Mouse (Mus musculus) forebrain, embryonic 16.5 days (tissue): ENCODE results near the gene Usp25. TPM values are rescaled to one million over a fixed set of nuclear protein-coding genes. Genes with fewer than 3 reads are reported as not detected.

Experiments used
- ATAC-seq: fragments of 200-750 bp; cut with Nextera tagmentation; 2 replicates; pipeline ENCODE4 v1.8.0; 2017; ENCODE audit warnings: mild to moderate bottlenecking, moderate library complexity
- H3K27ac ChIP-seq: fragments of 300-500 bp; sonication (generic); 2 replicates; pipeline ENCODE4 v1.5.1; 2014; ENCODE audit warnings: low read length, control low read depth
- H3K27me3 ChIP-seq: fragments of 300-500 bp; sonication (generic); replicated peaks from 2 replicates; pipeline ENCODE4 v1.6.1; 2014; ENCODE audit warnings: low read length; ENCODE audit not compliant: control insufficient read depth, insufficient read depth
- H3K36me3 ChIP-seq: fragments of 300-500 bp; sonication (generic); 2 replicates; pipeline ENCODE4 v1.6.1; 2014; ENCODE audit not compliant: control insufficient read depth, insufficient read depth
- H3K4me1 ChIP-seq: fragments of 300-500 bp; sonication (generic); replicated peaks from 2 replicates; pipeline ENCODE4 v1.6.1; 2014; ENCODE audit warnings: low read length; ENCODE audit not compliant: control insufficient read depth, insufficient read depth
- H3K4me2 ChIP-seq: fragments of 300-500 bp; sonication (generic); 2 replicates; pipeline ENCODE4 v1.6.1; 2014; ENCODE audit warnings: mild to moderate bottlenecking, low read length, control low read depth
- H3K4me3 ChIP-seq: fragments of 300-500 bp; sonication (generic); replicated peaks from 2 replicates; pipeline ENCODE4 v1.5.1; 2014; ENCODE audit warnings: mild to moderate bottlenecking, low read length, control low read depth
- H3K9ac ChIP-seq: fragments of 300-500 bp; sonication (generic); replicated peaks from 2 replicates; pipeline ENCODE4 v1.6.1; 2014; ENCODE audit warnings: low read depth, low read length, control low read depth
- H3K9me3 ChIP-seq: fragments of 300-500 bp; sonication (generic); 2 replicates; pipeline ENCODE4 v1.6.1; 2016; ENCODE audit warnings: low read length; ENCODE audit not compliant: control insufficient read depth
- WGBS: fragments of 180-500 bp; shearing (Covaris S2); extraction: QIAGEN DNeasy Blood & Tissue Kit; methylation state at CpG from one replicate; pipeline ENCODE4 v1.1.7; 2014; 5-methylcytosine and 5-hydroxymethylcytosine counted together
- polyA plus RNA-seq: library from polyadenylated mRNA; unstranded; fragments of >200 nt; fragmentation: Nextera tagmentation; extraction: Ambion mirVana; gene quantifications from 2 replicates; pipeline ENCODE4 v1.2.1, GENCODE M21; 2015

Usp25 gene
- polyA plus RNA-seq, 1 experiment from 2014 or later, result 10.9 TPM

GRCm38 (mm10) chr16:77150884-77151283 is 137.4 kb downstream of the Usp25 start:
- Histone ChIP-seq H3K27ac (no peak overlapping the region), H3K9me3 (no peaks in the 10 kb centered on the region), H3K4me3 (no peak overlapping the region), H3K4me2 (no peak overlapping the region), H3K9ac (no peak overlapping the region), H3K27me3 (no peaks in the 10 kb centered on the region), H3K4me1 (no peaks in the 10 kb centered on the region), H3K36me3 (no peaks in the 10 kb centered on the region)
- ATAC-seq, result no peak
- 83% methylated on average over 4 of the region's 4 CpGs for WGBS

GRCm38 (mm10) chr16:77152288-77152687 is 138.8 kb downstream of the Usp25 start:
- H3K27me3 ChIP-seq, result no peaks in the 10 kb centered on the region
- no peaks in the 10 kb centered on the region for H3K9me3 ChIP-seq
- WGBS, result 92% methylated on average over 1 of the region's 1 CpGs
- no peak overlapping the region for H3K9ac ChIP-seq
- no peaks in the 10 kb centered on the region for H3K36me3 ChIP-seq
- no peaks in the 10 kb centered on the region for H3K4me1 ChIP-seq
- H3K27ac ChIP-seq, result no peak overlapping the region
- H3K4me3 ChIP-seq, result no peak overlapping the region
- ATAC-seq, result no peak
- no peak overlapping the region for H3K4me2 ChIP-seq

- Histone ChIP-seq H3K9ac (no peak overlapping the region), H3K4me2 (no peak overlapping the region), H3K9me3 (no peaks in the 10 kb centered on the region), H3K27ac (no peak overlapping the region), H3K27me3 (no peaks in the 10 kb centered on the region), H3K4me3 (no peak overlapping the region), H3K4me1 (no peaks in the 10 kb centered on the region), H3K36me3 (no peaks in the 10 kb centered on the region)
- 75% methylated on average over 1 of the region's 1 CpGs for WGBS
- no peak for ATAC-seq
Observed at GRCm38 (mm10) chr16:77153216-77153715, 139.8 kb downstream of the Usp25 start.

- Histone ChIP-seq H3K27ac (no peak overlapping the region), H3K36me3 (no peaks in the 10 kb centered on the region), H3K9ac (no peak overlapping the region), H3K4me1 (no peaks in the 10 kb centered on the region), H3K9me3 (no peaks in the 10 kb centered on the region), H3K27me3 (no peaks in the 10 kb centered on the region), H3K4me3 (no peak overlapping the region), H3K4me2 (no peak overlapping the region)
- no peak for ATAC-seq
- WGBS, result 50% methylated on average over 2 of the region's 2 CpGs
Observed at GRCm38 (mm10) chr16:77153815-77154214, 140.3 kb downstream of the Usp25 start.

- Histone ChIP-seq H3K27ac (no peak overlapping the region), H3K4me1 (no peaks in the 10 kb centered on the region), H3K9ac (no peak overlapping the region), H3K27me3 (no peaks in the 10 kb centered on the region), H3K9me3 (no peaks in the 10 kb centered on the region), H3K4me3 (no peak overlapping the region), H3K4me2 (no peak overlapping the region), H3K36me3 (no peaks in the 10 kb centered on the region)
- WGBS, result 79% methylated on average over 1 of the region's 1 CpGs
- no peak for ATAC-seq
Observed at GRCm38 (mm10) chr16:77154831-77155230, 141.3 kb downstream of the Usp25 start.
